Mouse (Mus musculus): ENCODE results near the gene Zfp691. TPM values are rescaled to one million over a fixed set of nuclear protein-coding genes. Genes with fewer than 3 reads are reported as not detected.
A peak's percentile ranks its signal among the peaks of the same experiment; 100 is the strongest.

Gene Zfp691
- polyA plus RNA-seq (2016; fragmentation: Nextera tagmentation; extraction: Ambion mirVana), result 8.1 and 10.0 TPM in 2 replicates

GRCm38 (mm10) chr4:119173851-119174453, at the start of gene Zfp691:
TSS of gene Zfp691 (minus strand) at chr4:119174195.
- under 1% methylated on average over 40 of the region's 40 CpGs for WGBS
- no peaks in the 10 kb centered on the region for H3K9me3 ChIP-seq
- peak within 1 kb of the TSS; percentile 91 for H3K27ac ChIP-seq
- peaks cover 33% of the 10 kb centered on the region for H3K4me1 ChIP-seq
- peak within 1 kb of the TSS; percentile 70 for H3K4me3 ChIP-seq
- peak; percentile 98 for DNase-seq (ENCODE audit: low spot score)
- peaks cover 22% of the 10 kb centered on the region for H3K36me3 ChIP-seq
- H3K27me3 ChIP-seq (ENCODE audit: insufficient read depth, poor library complexity, severe bottlenecking), result no peaks in the 10 kb centered on the region

GRCm38 (mm10) chr4:119223696-119224095, 49.7 kb upstream of the Zfp691 start:
- Histone ChIP-seq H3K27ac (no peak overlapping the region), H3K4me1 (no peaks in the 10 kb centered on the region), H3K4me3 (no peak overlapping the region), H3K9me3 (no peaks in the 10 kb centered on the region), H3K27me3 (ENCODE audit: insufficient read depth, poor library complexity, severe bottlenecking) (no peaks in the 10 kb centered on the region), H3K36me3 (peaks cover 49% of the 10 kb centered on the region)
- WGBS, result 82% methylated on average over 1 of the region's 1 CpGs
- DNase-seq (ENCODE audit: low spot score), result no peak

DNA sequence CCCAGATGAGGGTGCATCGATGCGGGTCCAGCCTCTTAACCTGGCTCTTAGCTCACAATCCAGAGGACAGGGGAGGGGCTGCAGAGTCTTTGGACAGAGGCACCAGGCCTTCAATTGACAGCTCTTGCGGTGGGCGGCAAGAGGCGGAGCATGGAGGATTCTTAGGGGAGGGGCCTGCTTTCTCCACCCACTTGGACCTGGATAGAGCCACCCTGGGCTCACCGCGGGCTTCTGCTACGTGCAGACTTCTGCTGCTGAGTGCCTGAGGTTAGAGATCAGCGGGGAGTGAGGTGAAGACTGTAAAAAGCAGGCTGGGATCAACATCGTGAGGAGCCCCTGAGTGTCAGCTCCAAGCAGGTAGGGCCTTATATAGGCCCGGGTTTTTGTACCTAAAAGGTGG, 44.2 kb upstream of the Zfp691 start, which contains the start of gene Tmem269:
Gene Tmem269, minus strand, starts transcription at position 49 of the 400 bp plus-strand sequence.
- 0 out of 2 replicates have a peak within 1 kb of the TSS, but pooled peaks have one; percentile 16 for H3K4me3 ChIP-seq
- DNase-seq (ENCODE audit: low spot score), result no peak
- H3K27ac ChIP-seq, result no peak within 1 kb of the TSS

DNA sequence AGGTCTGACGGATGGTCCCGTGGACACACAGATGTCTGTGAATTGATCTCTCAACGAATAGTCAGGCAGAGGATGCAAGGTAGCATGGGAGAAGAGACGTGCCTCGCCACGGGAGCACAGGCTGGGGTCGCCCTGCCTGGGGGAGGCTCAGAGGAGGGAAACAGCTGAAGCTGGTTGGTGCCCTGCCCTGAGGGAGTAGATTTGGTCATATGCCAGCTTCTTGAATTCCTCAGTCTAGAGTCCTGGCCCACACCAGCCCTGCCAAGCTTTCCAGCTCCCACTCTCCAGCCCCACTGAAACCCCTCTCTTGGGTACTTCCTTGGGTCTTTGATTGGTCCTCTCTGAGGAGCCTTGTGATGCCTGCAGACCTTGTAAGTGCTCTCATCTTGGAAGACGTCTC, 42.7 kb upstream of the Zfp691 start:
- no peaks in the 10 kb centered on the region for H3K27me3 ChIP-seq (ENCODE audit: insufficient read depth, poor library complexity, severe bottlenecking)
- peaks cover 9% of the 10 kb centered on the region for H3K4me1 ChIP-seq
- WGBS, result 72% methylated on average over 8 of the region's 8 CpGs
- H3K9me3 ChIP-seq, result no peaks in the 10 kb centered on the region
- H3K27ac ChIP-seq, result no peak overlapping the region
- no peaks in the 10 kb centered on the region for H3K36me3 ChIP-seq
- H3K4me3 ChIP-seq, result no peak overlapping the region
- no peak for DNase-seq (ENCODE audit: low spot score)

More for the DNA sequence above, 44.2 kb upstream of the Zfp691 start, which contains the start of gene Tmem269:
- no peaks in the 10 kb centered on the region for H3K27me3 ChIP-seq (ENCODE audit: insufficient read depth, poor library complexity, severe bottlenecking)
- peaks cover 9% of the 10 kb centered on the region for H3K4me1 ChIP-seq
- no peaks in the 10 kb centered on the region for H3K36me3 ChIP-seq
- no peaks in the 10 kb centered on the region for H3K9me3 ChIP-seq
- 9% methylated on average over 11 of the region's 11 CpGs for WGBS

DNA sequence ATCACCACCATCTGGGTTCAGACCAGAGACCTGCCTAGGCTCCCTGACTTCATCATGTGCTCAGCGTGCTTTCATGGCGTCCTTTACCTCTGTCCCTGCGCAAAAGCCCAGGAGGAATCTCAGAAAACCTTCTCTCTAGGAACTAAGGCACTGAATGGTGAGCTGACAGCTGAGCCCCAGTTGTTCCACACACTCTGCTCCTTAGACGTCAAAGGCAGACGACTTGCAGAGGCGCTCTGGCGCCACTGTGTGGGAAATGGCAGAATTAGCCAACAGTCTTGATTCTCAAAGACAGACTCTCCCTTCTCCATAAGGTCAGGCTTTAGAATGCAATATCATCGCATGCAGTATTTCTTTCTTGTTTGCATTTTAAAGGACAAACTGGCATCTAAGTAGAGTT, 30.7 kb upstream of the Zfp691 start:
- peaks cover 13% of the 10 kb centered on the region for H3K36me3 ChIP-seq
- H3K4me1 ChIP-seq, result peaks cover 5% of the 10 kb centered on the region; the same call in 1 of the 2 replicates
- H3K4me3 ChIP-seq, result no peak overlapping the region
- no peaks in the 10 kb centered on the region for H3K9me3 ChIP-seq
- peaks cover under 1% of the 10 kb centered on the region; the same call in 1 of the 2 replicates for H3K27me3 ChIP-seq (ENCODE audit: insufficient read depth, poor library complexity, severe bottlenecking)
- no peak overlapping the region for H3K27ac ChIP-seq
- DNase-seq (ENCODE audit: low spot score), result peak; percentile 90
- 16% methylated on average over 8 of the region's 8 CpGs for WGBS

DNA sequence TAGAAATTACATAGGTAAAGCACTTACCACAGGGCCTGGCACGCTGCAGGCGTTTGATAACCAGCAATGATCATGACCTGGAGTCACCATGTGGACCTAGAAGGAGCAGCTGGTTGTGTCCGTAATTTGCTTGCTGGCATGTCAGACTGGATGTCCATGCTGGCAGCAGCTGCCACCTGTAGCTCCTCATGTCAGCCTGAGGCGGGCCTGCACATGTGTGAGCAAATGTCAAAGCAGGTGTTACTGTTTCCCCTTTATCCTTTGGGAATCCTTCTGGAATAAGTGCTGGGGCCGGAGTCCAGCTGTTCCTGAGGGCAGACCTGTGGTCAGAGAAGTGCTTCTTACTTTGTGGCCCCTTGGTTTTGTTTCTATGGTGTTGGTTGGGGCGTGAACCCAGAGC, 24.1 kb upstream of the Zfp691 start:
- H3K27me3 ChIP-seq (ENCODE audit: insufficient read depth, poor library complexity, severe bottlenecking), result no peaks in the 10 kb centered on the region
- 86% methylated on average over 6 of the region's 6 CpGs for WGBS
- no peaks in the 10 kb centered on the region for H3K9me3 ChIP-seq
- H3K36me3 ChIP-seq, result peaks cover 21% of the 10 kb centered on the region
- peaks cover 30% of the 10 kb centered on the region for H3K4me1 ChIP-seq
- H3K27ac ChIP-seq, result peak overlapping the region; percentile 36; the same call in 1 of the 2 replicates
- no peak overlapping the region for H3K4me3 ChIP-seq
- DNase-seq (ENCODE audit: low spot score), result no peak

GRCm38 (mm10) chr4:119195582-119196320, 21.8 kb upstream of the Zfp691 start:
- Histone ChIP-seq H3K27me3 (ENCODE audit: insufficient read depth, poor library complexity, severe bottlenecking) (no peaks in the 10 kb centered on the region), H3K4me1 (peaks cover 30% of the 10 kb centered on the region), H3K27ac (peak overlapping the region; percentile 95), H3K4me3 (peak overlapping the region; percentile 72), H3K9me3 (no peaks in the 10 kb centered on the region), H3K36me3 (peaks cover 11% of the 10 kb centered on the region)
- WGBS, result 16% methylated on average over 15 of the region's 18 CpGs
- no peak for DNase-seq (ENCODE audit: low spot score)

GRCm38 (mm10) chr4:119194909-119195581, 21.1 kb upstream of the Zfp691 start, which contains the start of gene Svbp:
TSS of gene Svbp (plus strand) at chr4:119195306.
- peaks cover 30% of the 10 kb centered on the region for H3K4me1 ChIP-seq
- H3K27ac ChIP-seq, result peak within 1 kb of the TSS; percentile 95
- under 1% methylated on average over 42 of the region's 47 CpGs for WGBS
- peak within 1 kb of the TSS; percentile 72 for H3K4me3 ChIP-seq
- DNase-seq (ENCODE audit: low spot score), result peak; percentile 96
- H3K27me3 ChIP-seq (ENCODE audit: insufficient read depth, poor library complexity, severe bottlenecking), result no peaks in the 10 kb centered on the region
- peaks cover 8% of the 10 kb centered on the region; the same call in 1 of the 2 replicates for H3K36me3 ChIP-seq
- H3K9me3 ChIP-seq, result no peaks in the 10 kb centered on the region

DNA sequence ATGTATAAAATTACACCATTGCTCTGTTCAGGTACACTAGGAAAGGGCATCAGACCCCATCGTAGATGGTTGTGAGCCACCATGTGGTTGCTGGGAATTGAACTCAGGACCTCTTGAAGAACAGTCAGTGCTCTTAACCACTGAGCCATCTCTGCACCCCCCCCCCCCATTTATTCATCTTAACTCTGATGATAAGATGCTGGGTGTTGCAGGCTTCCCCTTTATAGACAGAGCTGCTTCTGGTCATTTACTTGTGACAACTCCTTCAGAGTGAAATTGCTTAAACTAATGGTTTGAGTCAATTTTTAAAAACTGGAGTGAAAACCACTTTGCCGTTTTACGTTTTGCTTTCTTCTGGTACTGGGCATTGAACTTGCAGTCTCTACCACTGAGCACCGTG, 18.8 kb upstream of the Zfp691 start:
- no peaks in the 10 kb centered on the region for H3K9me3 ChIP-seq
- H3K27ac ChIP-seq, result no peak overlapping the region
- H3K36me3 ChIP-seq, result 0 out of 2 replicates have a peak, but pooled peaks cover 3% of the 10 kb centered on the region
- peaks cover 4% of the 10 kb centered on the region; the same call in 1 of the 2 replicates for H3K27me3 ChIP-seq (ENCODE audit: insufficient read depth, poor library complexity, severe bottlenecking)
- no peak overlapping the region for H3K4me3 ChIP-seq
- H3K4me1 ChIP-seq, result peaks cover 27% of the 10 kb centered on the region
- WGBS, result 89% methylated on average over 4 of the region's 4 CpGs
- no peak for DNase-seq (ENCODE audit: low spot score)

DNA sequence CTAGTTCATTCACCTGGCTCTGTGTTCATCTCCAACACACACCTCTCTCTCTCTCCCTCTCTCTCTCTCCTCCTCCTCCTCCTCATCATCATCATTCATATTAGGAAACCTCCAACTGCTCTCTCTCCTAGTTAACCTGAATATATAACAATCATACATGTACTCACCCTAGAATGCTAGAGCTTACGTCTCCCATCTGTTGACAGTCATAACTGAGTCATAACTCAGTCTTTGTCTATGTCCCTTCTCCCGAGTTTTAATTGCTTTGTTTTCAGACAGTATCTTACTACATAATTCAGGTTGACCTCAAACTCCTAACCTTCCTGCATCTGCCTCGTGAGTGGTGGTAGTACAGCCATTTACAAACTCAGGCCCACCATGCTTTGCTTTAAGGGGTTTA, 17.3 kb upstream of the Zfp691 start:
- H3K36me3 ChIP-seq, result no peaks in the 10 kb centered on the region
- H3K4me1 ChIP-seq, result peaks cover 16% of the 10 kb centered on the region
- no peaks in the 10 kb centered on the region for H3K9me3 ChIP-seq
- H3K27ac ChIP-seq, result peak overlapping the region; percentile 42; the same call in 1 of the 2 replicates
- no peak for DNase-seq (ENCODE audit: low spot score)
- 78% methylated on average over 3 of the region's 3 CpGs for WGBS
- no peak overlapping the region for H3K4me3 ChIP-seq
- H3K27me3 ChIP-seq (ENCODE audit: insufficient read depth, poor library complexity, severe bottlenecking), result peaks cover 6% of the 10 kb centered on the region; the same call in 1 of the 2 replicates

GRCm38 (mm10) chr4:119190618-119191017, 16.6 kb upstream of the Zfp691 start:
- 69% methylated on average over 8 of the region's 8 CpGs for WGBS
- H3K27ac ChIP-seq, result peak overlapping the region; percentile 74; the same call in 1 of the 2 replicates
- H3K36me3 ChIP-seq, result no peaks in the 10 kb centered on the region

GRCm38 (mm10) chr4:119189864-119190263, 15.9 kb upstream of the Zfp691 start, which contains the start of gene Ermap:
TSS of gene Ermap (minus strand) at chr4:119190011.
- H3K4me3 ChIP-seq, result peak within 1 kb of the TSS; percentile 37
- H3K4me1 ChIP-seq, result 0 out of 2 replicates have a peak, but pooled peaks cover 6% of the 10 kb centered on the region
- peaks cover 6% of the 10 kb centered on the region; the same call in 1 of the 2 replicates for H3K27me3 ChIP-seq (ENCODE audit: insufficient read depth, poor library complexity, severe bottlenecking)
- DNase-seq (ENCODE audit: low spot score), result peak; percentile 90
- no peaks in the 10 kb centered on the region for H3K36me3 ChIP-seq
- 62% methylated on average over 6 of the region's 6 CpGs for WGBS
- peak within 1 kb of the TSS; percentile 74; the same call in 1 of the 2 replicates for H3K27ac ChIP-seq
- H3K9me3 ChIP-seq, result no peaks in the 10 kb centered on the region

More at GRCm38 (mm10) chr4:119190618-119191017, 16.6 kb upstream of the Zfp691 start:
- H3K4me3 ChIP-seq, result no peak overlapping the region
- no peaks in the 10 kb centered on the region for H3K9me3 ChIP-seq
- peaks cover 9% of the 10 kb centered on the region; the same call in 1 of the 2 replicates for H3K4me1 ChIP-seq
- H3K27me3 ChIP-seq (ENCODE audit: insufficient read depth, poor library complexity, severe bottlenecking), result peaks cover 6% of the 10 kb centered on the region; the same call in 1 of the 2 replicates
- peak; percentile 89 for DNase-seq (ENCODE audit: low spot score)

All from heart, embryonic 10.5 days (tissue).